Mouse (Mus musculus) c-Kit-positive CD71-negative TER-119-negative erythroid progenitor cells, embryonic 14.5 days (primary cell): ENCODE results near the gene Kdm5b.

Experiments used
- DNase-seq: peaks from one replicate; pipeline ENCODE4 v3.0.0-alpha.2; 2013; ENCODE audit warnings: low read depth

Kdm5b gene

DNA sequence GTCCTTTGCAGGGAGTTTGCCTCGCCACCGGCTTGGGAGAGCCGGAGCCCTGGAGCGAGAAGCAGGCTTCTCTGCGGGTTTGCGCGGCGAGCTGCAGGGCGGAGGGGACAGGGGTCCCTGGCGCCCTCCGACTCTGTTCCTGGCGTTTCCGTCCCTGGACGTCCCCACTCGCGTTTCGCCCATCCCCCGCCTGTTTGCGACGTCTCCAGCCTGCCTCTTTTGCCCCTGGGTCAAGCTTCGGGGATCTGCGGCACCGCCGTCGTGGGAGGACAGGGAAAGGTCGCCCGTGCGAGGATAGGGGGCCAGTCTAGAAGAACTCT is 87.0 kb downstream of the Kdm5b start:
- no peak for DNase-seq

DNA sequence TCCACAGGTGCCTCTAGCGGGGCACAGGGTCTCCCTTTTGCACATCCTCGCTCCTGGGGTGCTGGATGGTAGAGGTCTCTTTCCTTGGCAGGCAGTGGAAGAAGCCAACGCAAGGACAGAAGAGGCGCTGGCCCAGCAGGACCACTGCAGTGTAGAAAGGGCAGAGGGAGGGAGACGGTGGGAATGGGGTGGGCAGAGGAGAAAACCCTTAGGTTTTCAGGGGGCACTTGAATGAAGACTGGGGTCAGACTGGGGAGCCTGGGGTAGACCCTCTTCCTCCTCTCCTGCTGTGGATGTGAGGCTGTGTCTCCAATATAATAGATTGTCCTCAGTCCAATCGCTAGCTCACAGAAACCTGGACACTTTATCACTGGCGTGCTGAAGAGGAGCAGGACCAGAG is 87.6 kb downstream of the Kdm5b start:
- no peak for DNase-seq

DNA sequence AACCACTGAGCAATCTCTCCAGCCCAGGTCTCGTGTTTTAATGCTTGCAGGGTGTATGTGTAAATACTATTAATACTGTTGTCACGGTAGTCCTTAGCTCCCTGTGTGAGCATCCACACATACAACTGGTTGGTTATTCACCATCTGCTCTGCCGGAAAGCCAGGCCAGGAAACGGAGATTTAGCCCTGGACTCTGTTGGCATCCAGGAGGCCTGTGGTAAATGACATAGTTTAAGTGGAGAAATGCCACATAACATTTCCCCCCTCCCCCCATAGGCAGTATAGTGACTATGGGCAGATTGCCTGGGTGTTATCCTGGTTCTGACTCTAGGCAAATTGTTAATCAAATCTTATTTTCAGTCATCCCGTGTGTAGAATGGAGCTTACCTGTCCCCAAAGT is 90.8 kb downstream of the Kdm5b start:
- DNase-seq = no peak

DNA sequence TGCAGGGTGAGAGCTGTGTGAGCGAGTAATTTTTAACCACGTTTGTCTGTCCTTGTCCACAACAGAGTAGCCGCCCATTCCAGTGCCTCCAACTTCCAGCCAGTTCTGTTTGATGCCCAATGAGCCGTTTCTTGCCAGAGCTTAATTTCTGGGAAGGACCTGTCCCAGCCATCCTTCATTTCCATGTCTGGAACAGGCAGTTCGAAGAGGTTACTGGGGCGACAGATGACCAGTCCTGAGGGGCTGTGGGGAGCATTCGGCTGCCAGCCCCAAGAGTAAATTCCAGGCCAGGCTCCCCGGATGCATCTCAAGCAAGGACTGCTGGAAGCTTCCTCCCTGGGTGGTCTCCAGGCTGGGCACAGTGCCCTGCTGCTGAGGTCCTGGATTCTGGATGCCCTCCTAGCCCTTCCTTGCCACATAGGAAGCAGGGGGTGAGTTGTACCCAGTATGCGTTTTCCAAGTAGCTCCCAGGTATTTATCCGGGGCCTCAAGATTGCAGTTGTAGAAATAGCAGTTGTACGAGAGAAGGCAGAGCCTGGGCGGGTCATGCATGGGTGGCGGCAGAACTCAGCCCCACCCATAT is 91.4 kb downstream of the Kdm5b start:
- DNase-seq = no peak

DNA sequence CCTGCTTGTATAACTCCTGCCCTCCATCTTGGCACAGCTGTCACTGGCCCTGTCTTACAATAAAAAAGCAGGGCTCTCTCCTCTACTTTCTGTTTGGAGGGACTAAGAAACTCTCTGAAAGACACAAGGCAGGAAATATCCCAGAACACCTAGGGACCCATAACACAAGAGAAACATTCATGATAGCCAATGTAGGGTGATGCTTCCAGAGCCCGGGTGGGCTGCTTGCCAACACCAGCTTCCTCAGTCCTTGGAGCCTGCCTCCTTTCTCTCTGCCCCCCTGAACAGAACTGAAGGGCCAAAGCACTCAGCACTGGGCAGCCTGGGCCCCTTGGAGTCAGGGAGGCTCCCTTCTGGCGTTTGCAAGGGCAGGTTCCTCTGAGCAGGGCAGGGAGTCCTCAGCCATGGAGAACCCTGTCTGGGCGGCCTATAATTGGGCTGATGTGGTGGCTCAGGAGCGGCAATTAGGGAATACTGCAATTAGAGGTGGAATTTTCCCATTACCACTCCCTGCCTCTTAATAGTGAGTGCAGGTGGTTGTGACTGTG is 92.0 kb downstream of the Kdm5b start:
- no peak for DNase-seq

DNA sequence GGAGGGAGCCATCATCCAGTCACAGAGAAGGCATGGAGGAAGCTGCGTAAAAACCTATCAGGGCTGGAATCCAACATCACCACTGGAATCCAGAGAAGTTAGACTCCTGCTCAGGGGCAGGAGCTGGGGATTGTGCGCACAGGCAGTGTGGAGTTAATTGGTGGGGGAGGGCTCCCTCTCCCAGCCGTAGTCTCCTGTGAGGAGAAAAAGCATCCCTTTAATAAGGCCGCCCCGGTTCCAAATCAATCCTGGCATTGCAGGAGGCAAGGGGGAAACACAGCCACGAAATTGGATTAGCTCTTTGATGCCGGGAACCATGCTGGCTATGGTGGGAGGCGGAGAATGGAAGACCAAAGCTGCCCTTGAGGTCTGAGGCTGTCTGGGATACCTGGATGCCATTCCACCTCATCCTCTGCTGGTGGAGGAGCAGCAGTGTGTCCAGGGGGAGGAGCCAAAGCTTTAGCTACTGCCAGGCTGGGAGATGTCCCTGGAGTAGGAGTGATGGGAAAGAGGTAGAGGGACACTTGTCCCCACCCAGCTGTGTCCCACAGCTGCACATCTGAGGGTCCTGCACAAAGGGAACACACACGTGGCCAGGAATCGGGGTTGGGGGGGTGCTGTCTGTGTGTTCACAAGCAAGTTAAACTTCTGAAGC is 93.8 kb downstream of the Kdm5b start:
- DNase-seq = no peak

DNA sequence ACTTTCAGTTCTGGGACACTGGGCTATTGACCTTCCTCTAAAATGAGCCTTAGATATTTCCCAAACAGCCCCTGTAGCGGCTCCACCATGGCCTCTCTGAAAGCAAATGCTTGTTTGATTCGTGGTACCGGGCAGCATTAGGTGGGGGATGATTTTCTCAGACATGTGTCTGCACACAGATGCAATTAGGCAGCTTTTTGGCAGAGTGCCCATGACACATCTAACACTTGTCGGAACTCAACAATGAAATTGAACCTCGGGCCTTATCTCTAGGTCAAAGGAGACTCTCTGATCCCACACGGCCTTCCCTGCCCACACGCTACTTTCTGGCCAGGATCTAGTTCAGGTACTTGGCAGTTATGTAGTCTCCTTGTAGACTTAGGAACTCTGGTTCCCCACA is 98.9 kb downstream of the Kdm5b start:
- DNase-seq = no peak

DNA sequence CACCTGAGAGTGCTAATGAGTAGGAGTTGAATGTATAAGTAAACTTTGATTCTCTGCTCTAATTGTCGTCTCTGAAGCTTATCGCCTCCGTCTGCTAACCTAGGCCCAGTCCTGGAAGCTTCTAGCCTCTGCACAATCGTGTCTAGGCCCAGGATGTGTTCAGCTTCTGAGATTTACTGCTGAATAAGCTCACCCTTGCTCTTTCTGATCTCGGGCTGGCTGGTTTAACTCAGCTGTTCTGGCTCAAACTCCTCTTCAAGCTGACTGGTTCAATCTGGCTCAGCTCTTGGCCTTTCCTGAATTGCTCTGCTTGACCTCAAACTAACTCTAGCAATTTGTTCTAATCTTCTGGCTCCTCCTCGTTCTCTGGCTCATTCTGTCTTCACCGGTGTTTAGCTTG is 100.2 kb downstream of the Kdm5b start:
- no peak for DNase-seq

DNA sequence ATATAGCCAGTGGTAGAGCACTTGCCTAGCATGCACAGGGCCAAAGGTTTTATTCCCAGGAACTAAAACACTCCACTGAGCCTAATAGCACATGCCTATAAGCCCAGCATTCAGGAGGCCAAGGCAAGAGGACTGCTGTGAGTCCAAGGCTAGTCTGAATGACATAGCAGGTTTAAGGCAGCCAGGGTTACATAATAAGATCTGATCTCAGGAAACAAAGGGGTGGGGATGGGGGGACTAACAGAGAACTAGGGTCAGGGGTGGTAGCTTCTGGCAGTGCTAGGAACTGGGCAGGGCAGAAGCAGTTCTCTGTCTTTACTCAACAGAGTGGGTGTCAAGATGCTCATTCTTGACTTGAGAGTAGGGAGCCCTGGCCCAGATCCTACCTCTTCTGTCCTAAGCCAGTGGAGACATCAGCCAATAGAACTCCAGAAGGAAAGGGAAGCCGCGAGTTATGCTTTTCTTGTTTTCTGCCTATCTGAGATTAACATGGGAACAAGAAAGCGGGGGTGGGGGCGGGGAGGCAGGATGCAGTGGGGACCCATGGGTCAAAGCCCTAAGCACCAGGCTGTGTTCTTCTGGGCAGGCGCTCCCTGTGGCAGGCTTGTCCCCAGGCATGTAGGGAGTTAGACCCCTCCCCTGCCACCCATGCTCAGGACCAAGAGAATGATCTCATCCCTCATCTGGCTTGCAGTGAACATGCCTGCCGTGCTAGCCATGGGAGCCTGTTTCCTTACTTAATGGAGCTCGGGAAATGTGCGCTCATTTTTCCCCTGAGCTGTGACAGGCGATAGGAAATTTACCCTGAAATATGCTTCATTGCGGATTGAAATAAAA is 111.5 kb downstream of the Kdm5b start:
- no peak for DNase-seq

DNA sequence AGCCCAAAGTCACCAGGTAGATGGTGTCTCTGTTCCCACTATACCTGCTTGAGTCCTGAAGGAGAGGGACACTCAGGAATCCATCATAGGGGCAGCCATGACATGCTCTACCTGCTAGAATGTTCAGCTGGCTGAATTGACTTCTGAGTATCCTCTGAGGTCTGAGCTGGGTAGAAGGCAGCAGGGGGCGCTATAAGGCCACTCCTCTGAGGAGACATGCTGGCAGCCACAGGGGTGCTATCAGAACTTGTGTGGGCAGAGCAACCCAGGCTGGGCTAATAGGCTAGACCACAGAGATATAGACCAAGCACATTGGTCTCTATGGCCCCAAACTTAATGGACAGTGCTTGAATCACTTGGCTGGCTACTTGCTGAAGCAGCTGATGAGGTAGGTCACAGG is 114.3 kb downstream of the Kdm5b start:
- no peak for DNase-seq

DNA sequence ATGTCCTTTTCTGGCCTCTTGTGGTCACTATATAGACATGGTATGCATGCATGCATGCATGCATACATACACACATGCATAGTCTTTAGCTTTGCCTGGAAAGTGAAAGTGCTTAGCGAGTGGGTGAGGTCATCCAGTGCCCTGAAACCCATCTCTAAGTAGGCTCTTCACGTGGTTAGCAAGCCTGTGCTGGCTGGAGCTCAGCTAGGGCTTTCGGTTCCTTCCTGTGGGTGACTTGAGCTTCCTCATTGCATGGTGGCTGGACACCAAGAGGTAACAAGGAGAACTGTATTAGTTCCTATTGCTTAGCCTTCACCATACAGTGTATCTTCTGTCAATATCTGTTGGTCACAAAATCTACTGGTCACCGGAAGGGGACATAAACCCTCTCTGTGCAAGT is 119.5 kb downstream of the Kdm5b start:
- DNase-seq = no peak

DNA sequence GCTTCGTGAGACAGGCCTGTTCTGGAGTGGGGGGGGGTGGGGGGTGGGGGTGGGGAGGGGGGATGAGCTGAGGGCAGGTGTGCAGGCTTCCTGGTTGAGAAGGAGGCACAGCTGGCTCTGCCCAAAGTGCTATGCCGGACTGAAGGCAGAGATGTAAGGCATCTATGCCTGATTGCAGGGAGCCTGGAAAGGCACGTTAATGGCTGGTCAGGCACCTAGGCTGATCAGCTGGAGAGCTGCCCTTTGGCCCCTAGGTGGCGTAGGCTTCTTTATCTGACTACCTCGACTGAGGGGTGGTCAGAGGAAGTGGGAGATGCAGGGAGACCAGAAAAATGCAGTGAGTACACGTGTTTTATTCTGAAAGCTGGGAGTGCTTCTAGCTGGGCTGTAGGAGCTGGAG is 120.6 kb downstream of the Kdm5b start:
- DNase-seq = no peak

DNA sequence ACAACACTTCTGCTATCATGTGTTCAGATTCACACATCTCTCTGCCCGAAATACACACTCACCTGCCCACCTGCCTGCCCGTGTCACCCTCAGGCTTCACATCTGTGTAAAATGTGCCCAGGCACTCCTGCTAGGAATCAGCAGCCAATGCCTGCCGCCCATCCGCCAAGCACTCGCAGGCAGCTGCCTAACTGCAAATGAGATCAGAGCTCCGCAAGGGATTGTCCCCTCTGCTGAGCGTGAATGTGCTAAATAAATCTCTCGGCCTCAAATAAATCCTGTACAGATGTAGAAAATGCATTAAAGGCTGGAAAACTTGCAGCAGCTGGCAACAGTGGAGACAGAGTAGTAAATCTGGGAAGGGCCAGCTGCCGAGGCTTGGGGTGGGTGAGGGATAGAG is 122.5 kb downstream of the Kdm5b start:
- DNase-seq = no peak
